Mouse (Mus musculus) forebrain, embryonic 16.5 days (tissue): Measurements from ENCODE around the gene Gm10964. TPM values are rescaled to one million over a fixed set of nuclear protein-coding genes. Genes with fewer than 3 reads are reported as not detected.

Experiments
- ATAC-seq: fragments of 200-750 bp; cut with Nextera tagmentation; 2 replicates; pipeline ENCODE4 v1.8.0; 2017; ENCODE audit warnings: mild to moderate bottlenecking, moderate library complexity
- H3K27ac ChIP-seq: fragments of 300-500 bp; sonication (generic); 2 replicates; pipeline ENCODE4 v1.5.1; 2014; ENCODE audit warnings: low read length, control low read depth
- H3K27me3 ChIP-seq: fragments of 300-500 bp; sonication (generic); replicated peaks from 2 replicates; pipeline ENCODE4 v1.6.1; 2014; ENCODE audit warnings: low read length; ENCODE audit not compliant: control insufficient read depth, insufficient read depth
- H3K36me3 ChIP-seq: fragments of 300-500 bp; sonication (generic); 2 replicates; pipeline ENCODE4 v1.6.1; 2014; ENCODE audit not compliant: control insufficient read depth, insufficient read depth
- H3K4me1 ChIP-seq: fragments of 300-500 bp; sonication (generic); replicated peaks from 2 replicates; pipeline ENCODE4 v1.6.1; 2014; ENCODE audit warnings: low read length; ENCODE audit not compliant: control insufficient read depth, insufficient read depth
- H3K4me2 ChIP-seq: fragments of 300-500 bp; sonication (generic); 2 replicates; pipeline ENCODE4 v1.6.1; 2014; ENCODE audit warnings: mild to moderate bottlenecking, low read length, control low read depth
- H3K4me3 ChIP-seq: fragments of 300-500 bp; sonication (generic); replicated peaks from 2 replicates; pipeline ENCODE4 v1.5.1; 2014; ENCODE audit warnings: mild to moderate bottlenecking, low read length, control low read depth
- H3K9ac ChIP-seq: fragments of 300-500 bp; sonication (generic); replicated peaks from 2 replicates; pipeline ENCODE4 v1.6.1; 2014; ENCODE audit warnings: low read depth, low read length, control low read depth
- H3K9me3 ChIP-seq: fragments of 300-500 bp; sonication (generic); 2 replicates; pipeline ENCODE4 v1.6.1; 2016; ENCODE audit warnings: low read length; ENCODE audit not compliant: control insufficient read depth
- WGBS: fragments of 180-500 bp; shearing (Covaris S2); extraction: QIAGEN DNeasy Blood & Tissue Kit; methylation state at CpG from one replicate; pipeline ENCODE4 v1.1.7; 2014; 5-methylcytosine and 5-hydroxymethylcytosine counted together
- polyA plus RNA-seq: library from polyadenylated mRNA; unstranded; fragments of >200 nt; fragmentation: Nextera tagmentation; extraction: Ambion mirVana; gene quantifications from 2 replicates; pipeline ENCODE4 v1.2.1, GENCODE M21; 2015

The Gm10964 gene
- polyA plus RNA-seq, 1 experiment from 2014 or later: not detected

- H3K27me3 ChIP-seq: no peaks in the 10 kb centered on the region
- H3K27ac ChIP-seq: no peak overlapping the region
- no peak for ATAC-seq
- H3K4me1 ChIP-seq: peaks cover 3% of the 10 kb centered on the region
- H3K36me3 ChIP-seq: peaks cover 27% of the 10 kb centered on the region
- no peak overlapping the region for H3K9ac ChIP-seq
- 87% methylated on average over 6 of the region's 6 CpGs for WGBS
- H3K4me3 ChIP-seq: no peak overlapping the region
- H3K4me2 ChIP-seq: no peak overlapping the region
- no peaks in the 10 kb centered on the region for H3K9me3 ChIP-seq
Observed at GRCm38 (mm10) chr3:103743208-103743607, 4.0 kb downstream of the Gm10964 start.

GRCm38 (mm10) chr3:103745001-103745770 is 6.0 kb downstream of the Gm10964 start:
- Histone ChIP-seq H3K36me3 (peaks cover 39% of the 10 kb centered on the region), H3K27ac (no peak overlapping the region), H3K27me3 (no peaks in the 10 kb centered on the region), H3K4me2 (no peak overlapping the region), H3K9me3 (no peaks in the 10 kb centered on the region), H3K4me1 (no peaks in the 10 kb centered on the region), H3K9ac (no peak overlapping the region), H3K4me3 (no peak overlapping the region)
- WGBS: 94% methylated on average over 14 of the region's 14 CpGs
- no peak for ATAC-seq

- no peak for ATAC-seq
- Histone ChIP-seq H3K9me3 (no peaks in the 10 kb centered on the region), H3K36me3 (peaks cover 39% of the 10 kb centered on the region), H3K4me3 (no peak overlapping the region), H3K9ac (no peak overlapping the region), H3K27me3 (no peaks in the 10 kb centered on the region), H3K27ac (no peak overlapping the region), H3K4me2 (no peak overlapping the region), H3K4me1 (no peaks in the 10 kb centered on the region)
- WGBS: 89% methylated on average over 5 of the region's 5 CpGs
Observed at GRCm38 (mm10) chr3:103746711-103747110, 7.5 kb downstream of the Gm10964 start.

GRCm38 (mm10) chr3:103751558-103751957 is 12.4 kb downstream of the Gm10964 start:
- no peak for ATAC-seq
- H3K9ac ChIP-seq: no peak overlapping the region
- no peaks in the 10 kb centered on the region for H3K4me1 ChIP-seq
- no peaks in the 10 kb centered on the region for H3K27me3 ChIP-seq
- WGBS: 73% methylated on average over 2 of the region's 2 CpGs
- no peak overlapping the region for H3K4me3 ChIP-seq
- H3K9me3 ChIP-seq: no peaks in the 10 kb centered on the region
- H3K27ac ChIP-seq: no peak overlapping the region
- no peak overlapping the region for H3K4me2 ChIP-seq
- H3K36me3 ChIP-seq: peaks cover 26% of the 10 kb centered on the region

- ATAC-seq: no peak
- no peaks in the 10 kb centered on the region for H3K9me3 ChIP-seq
- peaks cover 25% of the 10 kb centered on the region for H3K36me3 ChIP-seq
- no peak overlapping the region for H3K4me3 ChIP-seq
- H3K9ac ChIP-seq: no peak overlapping the region
- no peak overlapping the region for H3K27ac ChIP-seq
- no peaks in the 10 kb centered on the region for H3K4me1 ChIP-seq
- WGBS: 79% methylated on average over 3 of the region's 3 CpGs
- no peak overlapping the region for H3K4me2 ChIP-seq
- no peaks in the 10 kb centered on the region for H3K27me3 ChIP-seq
Observed at GRCm38 (mm10) chr3:103755351-103755750, 16.2 kb downstream of the Gm10964 start.

GRCm38 (mm10) chr3:103756920-103757319 is 17.8 kb downstream of the Gm10964 start:
- 93% methylated on average over 2 of the region's 2 CpGs for WGBS
- no peak overlapping the region for H3K4me3 ChIP-seq
- H3K9ac ChIP-seq: no peak overlapping the region
- no peak overlapping the region for H3K4me2 ChIP-seq
- H3K4me1 ChIP-seq: no peaks in the 10 kb centered on the region
- ATAC-seq: no peak
- H3K36me3 ChIP-seq: peaks cover 25% of the 10 kb centered on the region
- no peak overlapping the region for H3K27ac ChIP-seq
- H3K9me3 ChIP-seq: no peaks in the 10 kb centered on the region
- no peaks in the 10 kb centered on the region for H3K27me3 ChIP-seq

GRCm38 (mm10) chr3:103758456-103758855 is 19.3 kb downstream of the Gm10964 start:
- ATAC-seq: no peak
- no peak overlapping the region for H3K9ac ChIP-seq
- no peaks in the 10 kb centered on the region for H3K4me1 ChIP-seq
- peaks cover 18% of the 10 kb centered on the region for H3K36me3 ChIP-seq
- WGBS: 84% methylated on average over 7 of the region's 7 CpGs
- H3K4me3 ChIP-seq: no peak overlapping the region
- H3K27ac ChIP-seq: no peak overlapping the region
- no peaks in the 10 kb centered on the region for H3K27me3 ChIP-seq
- H3K9me3 ChIP-seq: no peaks in the 10 kb centered on the region
- no peak overlapping the region for H3K4me2 ChIP-seq

GRCm38 (mm10) chr3:103759261-103759970 is 20.2 kb downstream of the Gm10964 start:
- WGBS: 92% methylated on average over 5 of the region's 5 CpGs
- Histone ChIP-seq H3K4me1 (no peaks in the 10 kb centered on the region), H3K27ac (no peak overlapping the region), H3K27me3 (no peaks in the 10 kb centered on the region), H3K36me3 (peaks cover 18% of the 10 kb centered on the region), H3K9ac (no peak overlapping the region), H3K9me3 (no peaks in the 10 kb centered on the region), H3K4me2 (no peak overlapping the region), H3K4me3 (no peak overlapping the region)
- ATAC-seq: no peak

GRCm38 (mm10) chr3:103766789-103767188 is 27.6 kb downstream of the Gm10964 start:
- Histone ChIP-seq H3K9me3 (no peaks in the 10 kb centered on the region), H3K9ac (no peak overlapping the region), H3K27ac (no peak overlapping the region), H3K27me3 (no peaks in the 10 kb centered on the region), H3K4me2 (no peak overlapping the region), H3K4me3 (no peak overlapping the region), H3K36me3 (peaks cover 5% of the 10 kb centered on the region; the same call in 1 of the 2 replicates), H3K4me1 (peaks cover 3% of the 10 kb centered on the region; the same call in 1 of the 2 replicates)
- no peak for ATAC-seq
- WGBS: 58% methylated on average over 3 of the region's 3 CpGs
